Comparison of ENCODE assay signal across 20 mouse cellular contexts in genomic region chr3:147238398-147238797, GRCm38 (mm10).
"Had no signal": no experiment of that assay in that cellular context is flagged by ENCODE, and none has a peak within 500 bp of the region (broad histone marks: within the 10 kb centered on the region; RNA-seq: fewer than 3 reads in every experiment).

No protein-coding gene starts in this region.

- H3K4me1 ChIP-seq: liver, embryonic 12.5 days; lung, embryonic 15.5 days; neural tube, embryonic 13.5 days; neural tube, embryonic 15.5 days had no signal

- H3K27me3 ChIP-seq: liver, embryonic 12.5 days; lung, embryonic 15.5 days; midbrain, embryonic 12.5 days; neural tube, embryonic 13.5 days; neural tube, embryonic 15.5 days had no signal

- ATAC-seq: liver, embryonic 12.5 days; midbrain, embryonic 16.5 days had no signal

- H3K9me3 ChIP-seq: liver, embryonic 12.5 days; lung, embryonic 15.5 days; midbrain, embryonic 10.5 days; midbrain, embryonic 12.5 days; neural tube, embryonic 13.5 days; neural tube, embryonic 15.5 days had no signal

- DNase-seq: lung, adult 18-20 months; lung, postnatal 36 days; midbrain, embryonic 14.5 days; retina, postnatal 1 day; right cerebral cortex, adult 18-20 months; right cerebral cortex, postnatal 25 days; right cerebral cortex, postnatal 4 days; spleen, adult 18-20 months; thymus, adult 18-20 months; thymus, postnatal 14 days; thymus, postnatal 36 days had no signal

- H3K9ac ChIP-seq: liver, embryonic 12.5 days; liver, embryonic 14.5 days; lung, embryonic 15.5 days; midbrain, embryonic 12.5 days; neural tube, embryonic 13.5 days; neural tube, embryonic 15.5 days had no signal

- H3K27ac ChIP-seq: liver, embryonic 12.5 days; liver, embryonic 14.5 days; lung, embryonic 15.5 days; midbrain, embryonic 10.5 days; midbrain, embryonic 12.5 days; neural tube, embryonic 13.5 days; neural tube, embryonic 15.5 days had no signal

- H3K4me3 ChIP-seq: liver, embryonic 12.5 days; lung, embryonic 15.5 days; midbrain, embryonic 10.5 days; midbrain, embryonic 12.5 days; myocyte; neural tube, embryonic 13.5 days; neural tube, embryonic 15.5 days had no signal

- H3K36me3 ChIP-seq: liver, embryonic 12.5 days; lung, embryonic 15.5 days; midbrain, embryonic 10.5 days; midbrain, embryonic 12.5 days; neural tube, embryonic 13.5 days; neural tube, embryonic 15.5 days had no signal

- H3K4me2 ChIP-seq: liver, embryonic 12.5 days; lung, embryonic 15.5 days; midbrain, embryonic 12.5 days; neural tube, embryonic 13.5 days; neural tube, embryonic 15.5 days had no signal
